Mouse (Mus musculus): ENCODE measurements around the gene Gpr19.

DNA sequence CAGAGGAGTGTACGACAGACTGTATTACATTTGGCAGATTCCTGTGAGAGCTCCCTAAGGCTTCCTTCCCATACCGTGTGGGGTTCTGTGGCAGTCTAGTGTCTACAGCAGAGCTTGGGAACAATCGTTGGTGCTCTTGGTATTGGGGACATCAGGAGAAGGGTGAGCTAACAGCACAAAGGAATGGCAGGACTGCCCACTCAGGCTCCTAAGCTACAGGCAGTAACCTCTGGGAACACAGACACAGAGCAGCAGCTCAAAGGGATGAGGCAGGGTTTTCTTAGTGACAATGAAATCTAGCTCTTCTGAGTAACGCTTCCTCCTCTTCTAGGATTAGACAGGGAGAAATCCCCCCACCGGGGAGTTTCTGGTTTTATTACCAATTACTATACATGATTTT is 11.4 kb downstream of the Gpr19 start:
- TF ChIP-seq CTCF (IDR thresholded peaks at IDR 0.05; ENCODE audit: extremely low read depth, insufficient read depth, low read length) (no peak), POLR2A (IDR thresholded peaks at IDR 0.05; ENCODE audit: extremely low read depth, insufficient read depth, low read length) (no peak)

Measured in cortical plate, adult 2 months (tissue).